Mouse (Mus musculus) telencephalon, adult 2 months (tissue): ENCODE measurements at regions not wholly inside any gene's neighbourhood (a gene's known extent, or its start where the extent isn't known, plus 50 kb on each side); places are given as distances from the start of the nearest gene placed in this dataset.

Source experiments
- DNase-seq: peaks from one replicate; pipeline ENCODE4 v3.0.0-alpha.2; 2011; ENCODE audit warnings: low read depth, low spot score

GRCm38 (mm10) chr1:72108678-72109077, 103.4 kb downstream of the Mreg start:
- DNase-seq: no peak

GRCm38 (mm10) chr1:72107125-72107524, 105.0 kb downstream of the Mreg start:
- no peak for DNase-seq

- DNase-seq: no peak
These were observed 105.5 kb downstream of the Mreg start for GRCm38 (mm10) chr1:72106655-72107054.

GRCm38 (mm10) chr1:72105435-72106057, 106.6 kb downstream of the Mreg start:
- no peak for DNase-seq

- no peak for DNase-seq
These were observed 108.1 kb downstream of the Mreg start for GRCm38 (mm10) chr1:72103962-72104361.

- no peak for DNase-seq
These were observed 108.7 kb downstream of the Mreg start for GRCm38 (mm10) chr1:72103387-72103786.

GRCm38 (mm10) chr1:72099447-72099846, 112.7 kb downstream of the Mreg start:
- no peak for DNase-seq

GRCm38 (mm10) chr1:72091344-72091743, 120.8 kb downstream of the Mreg start:
- no peak for DNase-seq

GRCm38 (mm10) chr1:72085661-72086060, 126.4 kb downstream of the Mreg start:
- DNase-seq: no peak

GRCm38 (mm10) chr1:72084219-72084618, 127.9 kb downstream of the Mreg start:
- no peak for DNase-seq

- DNase-seq: no peak
These were observed 129.7 kb downstream of the Mreg start for GRCm38 (mm10) chr1:72082366-72082765.

GRCm38 (mm10) chr1:72081811-72082210, 130.3 kb downstream of the Mreg start:
- no peak for DNase-seq

- DNase-seq: peak; percentile 24
These were observed 133.1 kb downstream of the Mreg start for GRCm38 (mm10) chr1:72078926-72079550.

GRCm38 (mm10) chr1:72076341-72076740, 135.8 kb downstream of the Mreg start:
- DNase-seq: no peak

GRCm38 (mm10) chr1:72075464-72075863, 136.6 kb downstream of the Mreg start:
- DNase-seq: no peak

GRCm38 (mm10) chr1:72073245-72073644, 138.9 kb downstream of the Mreg start:
- DNase-seq: no peak

- no peak for DNase-seq
These were observed 141.6 kb downstream of the Mreg start for GRCm38 (mm10) chr1:72070489-72070888.

GRCm38 (mm10) chr1:72069056-72069455, 143.1 kb downstream of the Mreg start:
- DNase-seq: no peak

GRCm38 (mm10) chr1:72065090-72065489, 147.0 kb downstream of the Mreg start:
- no peak for DNase-seq

GRCm38 (mm10) chr1:72060393-72060792, 151.7 kb downstream of the Mreg start:
- no peak for DNase-seq

- DNase-seq: no peak
These were observed 153.9 kb downstream of the Mreg start for GRCm38 (mm10) chr1:72058045-72058703.

GRCm38 (mm10) chr1:72054541-72054940, 157.6 kb downstream of the Mreg start:
- peak; percentile 21 for DNase-seq

GRCm38 (mm10) chr1:72050858-72051257, 161.2 kb downstream of the Mreg start:
- no peak for DNase-seq
